11 mouse cellular contexts compared by ENCODE assay signal in genomic region chr12:76527245-76527881, GRCm38 (mm10). TPM values are rescaled to one million over a fixed set of nuclear protein-coding genes. Genes with fewer than 3 reads are reported as not detected.
DNase-seq lines count a peak whose midpoint lies in the region; ATAC-seq and TF ChIP-seq lines count a peak whose summit lies in the region.
"Had no signal": no experiment of that assay in that cellular context is flagged by ENCODE, and none has a peak within 500 bp of the region (broad histone marks: within the 10 kb centered on the region; RNA-seq: fewer than 3 reads in every experiment).

No protein-coding gene starts in this region.

- H3K27me3 ChIP-seq in G1E (ENCODE audit: insufficient read depth, low read length): peaks cover 88% of the 10 kb centered on the region
- no peaks in the 10 kb centered on the region for H3K27me3 ChIP-seq in intestine, postnatal 0 days (replicated peaks; ENCODE audit: control insufficient read depth, insufficient read depth, low read length)
- peaks cover 17% of the 10 kb centered on the region for H3K27me3 ChIP-seq in forebrain, postnatal 0 days (ENCODE audit: insufficient read depth, low read length)
- H3K27me3 ChIP-seq in midbrain, embryonic 15.5 days (replicated peaks): peaks cover 23% of the 10 kb centered on the region
- peaks cover 11% of the 10 kb centered on the region for H3K27me3 ChIP-seq in hindbrain, embryonic 16.5 days (replicated peaks; ENCODE audit: control insufficient read depth, insufficient read depth, low read length)

- peak; percentile 50 for DNase-seq in 416B (ENCODE audit: low read depth)
- peak; percentile 71 for DNase-seq in G1E (ENCODE audit: low spot score)
- DNase-seq in naive thymus-derived CD4-positive, alpha-beta T cell, adult 2 months (ENCODE audit: low read depth): peak; percentile 27
- DNase-seq in forebrain, postnatal 0 days: no peak
- no peak for DNase-seq in urinary bladder, adult 2 months (ENCODE audit: low spot score)
- DNase-seq: cerebellum, postnatal 10 days; kidney, postnatal 10 days; left cerebral cortex, postnatal 4 days had no signal

- H3K4me3 ChIP-seq in G1E (ENCODE audit: low read depth, low read length): no peak overlapping the region
- H3K4me3 ChIP-seq in intestine, postnatal 0 days (ENCODE audit: low read depth, low read length): no peak overlapping the region
- no peak overlapping the region for H3K4me3 ChIP-seq in forebrain, postnatal 0 days (ENCODE audit: low read depth, low read length)
- H3K4me3 ChIP-seq in midbrain, embryonic 15.5 days: no peak overlapping the region
- H3K4me3 ChIP-seq in hindbrain, embryonic 16.5 days (ENCODE audit: low read length): no peak overlapping the region

- H3K9ac ChIP-seq in intestine, postnatal 0 days (ENCODE audit: low read depth, low read length): no peak overlapping the region
- H3K9ac ChIP-seq in forebrain, postnatal 0 days: no peak overlapping the region
- no peak overlapping the region for H3K9ac ChIP-seq in midbrain, embryonic 15.5 days
- H3K9ac ChIP-seq in hindbrain, embryonic 16.5 days (ENCODE audit: low read depth, low read length): no peak overlapping the region

- 27% methylated on average over 9 of the region's 9 CpGs for WGBS in intestine, postnatal 0 days
- WGBS in forebrain, postnatal 0 days: 80% methylated on average over 9 of the region's 9 CpGs
- WGBS in midbrain, embryonic 15.5 days: 78% methylated on average over 9 of the region's 9 CpGs
- WGBS in hindbrain, embryonic 16.5 days: 72% methylated on average over 9 of the region's 9 CpGs

- H3K4me1 ChIP-seq in G1E (ENCODE audit: insufficient read depth, low read depth, low read length): peaks cover 33% of the 10 kb centered on the region
- peaks cover 11% of the 10 kb centered on the region for H3K4me1 ChIP-seq in intestine, postnatal 0 days (replicated peaks; ENCODE audit: control insufficient read depth, insufficient read depth, low read length)
- H3K4me1 ChIP-seq in forebrain, postnatal 0 days (ENCODE audit: insufficient read depth): no peaks in the 10 kb centered on the region
- peaks cover 1% of the 10 kb centered on the region; the same call in 1 of the 2 replicates for H3K4me1 ChIP-seq in midbrain, embryonic 15.5 days
- no peaks in the 10 kb centered on the region for H3K4me1 ChIP-seq in hindbrain, embryonic 16.5 days (ENCODE audit: control insufficient read depth, insufficient read depth, low read depth, low read length)

- no peaks in the 10 kb centered on the region for H3K36me3 ChIP-seq in G1E (replicated peaks)
- H3K36me3 ChIP-seq in intestine, postnatal 0 days (ENCODE audit: control insufficient read depth, insufficient read depth): no peaks in the 10 kb centered on the region
- H3K36me3 ChIP-seq in forebrain, postnatal 0 days (ENCODE audit: insufficient read depth): no peaks in the 10 kb centered on the region
- no peaks in the 10 kb centered on the region for H3K36me3 ChIP-seq in midbrain, embryonic 15.5 days (replicated peaks)
- H3K36me3 ChIP-seq in hindbrain, embryonic 16.5 days (ENCODE audit: control insufficient read depth, insufficient read depth, low read length): no peaks in the 10 kb centered on the region

- H3K4me2 ChIP-seq in intestine, postnatal 0 days (replicated peaks; ENCODE audit: low read depth): peak overlapping the region; percentile 30
- no peak overlapping the region for H3K4me2 ChIP-seq in forebrain, postnatal 0 days (ENCODE audit: low read depth)
- no peak overlapping the region for H3K4me2 ChIP-seq in midbrain, embryonic 15.5 days
- H3K4me2 ChIP-seq in hindbrain, embryonic 16.5 days (ENCODE audit: low read length): no peak overlapping the region

- TF ChIP-seq CTCF in G1E (IDR thresholded peaks at IDR 0.05; ENCODE audit: low read depth, low read length): no peak
- no peak for TF ChIP-seq CTCF in intestine, postnatal 0 days (IDR thresholded peaks at IDR 0.05; ENCODE audit: low read depth)
- no peak for TF ChIP-seq CTCF in forebrain, postnatal 0 days (IDR thresholded peaks at IDR 0.05; ENCODE audit: low read depth)

- H3K27ac ChIP-seq in intestine, postnatal 0 days (ENCODE audit: low read depth, low read length): no peak overlapping the region; the same call in 1 of the 2 replicates
- no peak overlapping the region for H3K27ac ChIP-seq in forebrain, postnatal 0 days (ENCODE audit: low read depth, low read length)
- H3K27ac ChIP-seq in midbrain, embryonic 15.5 days: no peak overlapping the region
- H3K27ac ChIP-seq in hindbrain, embryonic 16.5 days (ENCODE audit: low read depth, low read length): no peak overlapping the region

- ATAC-seq in G1E (ENCODE audit: extremely low read depth, insufficient number of reproducible peaks, low FRiP score, poor library complexity, severe bottlenecking): peak; percentile 50
- ATAC-seq in intestine, postnatal 0 days: peak; percentile 48; the same call in 1 of the 2 replicates
- no peak for ATAC-seq in forebrain, postnatal 0 days
- no peak for ATAC-seq in midbrain, embryonic 15.5 days (replicated peaks)
- no peak for ATAC-seq in hindbrain, embryonic 16.5 days

- H3K9me3 ChIP-seq in G1E (replicated peaks): no peaks in the 10 kb centered on the region
- H3K9me3 ChIP-seq in intestine, postnatal 0 days (ENCODE audit: control insufficient read depth): no peaks in the 10 kb centered on the region
- H3K9me3 ChIP-seq in forebrain, postnatal 0 days (ENCODE audit: low read length): no peaks in the 10 kb centered on the region
- no peaks in the 10 kb centered on the region for H3K9me3 ChIP-seq in midbrain, embryonic 15.5 days
- H3K9me3 ChIP-seq in hindbrain, embryonic 16.5 days (ENCODE audit: control insufficient read depth, low read length): no peaks in the 10 kb centered on the region

RNA-seq across cellular contexts. Expression of gene Plekhg3, which starts 3.3 kb away (rescaled TPM):
- total RNA-seq in G1E (2014; fragmentation: Nextera tagmentation): 12.4 and 12.6 TPM in 2 replicates
- total RNA-seq in G1E (2017): 16.7 and 17.8 TPM in 2 replicates
- polyA plus RNA-seq in G1E (2012): 10.1 and 12.5 TPM in 2 replicates
- 5.7 and 7.5 TPM in 2 replicates for polyA plus RNA-seq in intestine, postnatal 0 days (2015; fragmentation: Nextera tagmentation; extraction: Ambion mirVana)
- total RNA-seq in forebrain, postnatal 0 days (2014; rRNA removed): 4.1 and 6.2 TPM in 2 replicates
- polyA plus RNA-seq in forebrain, postnatal 0 days (2015; fragmentation: Nextera tagmentation; extraction: Ambion mirVana): 0.53 and 1.1 TPM in 2 replicates
- 1.3 and 1.4 TPM in 2 replicates for polyA plus RNA-seq in midbrain, embryonic 15.5 days (2015; fragmentation: Nextera tagmentation; extraction: Ambion mirVana)
- 56.5 and 62.8 TPM in 2 replicates for polyA plus RNA-seq in urinary bladder, adult 2 months (2012; rRNA removed)
- 1.7 TPM in 2 replicates for polyA plus RNA-seq in hindbrain, embryonic 16.5 days (2015; fragmentation: Nextera tagmentation; extraction: Ambion mirVana)

Comparison
In these comparisons a context has a peak if more than half of its experiments do, and no peak if none do; other contexts are left out.
1. DNase-seq: peak in 416B (single experiment), G1E (single experiment) and naive thymus-derived CD4-positive, alpha-beta T cell, adult 2 months (single experiment); none in forebrain, postnatal 0 days (single experiment) and urinary bladder, adult 2 months (single experiment).
2. ATAC-seq: peak in G1E (single experiment) and intestine, postnatal 0 days (single experiment); none in forebrain, postnatal 0 days (single experiment), midbrain, embryonic 15.5 days (single experiment) and hindbrain, embryonic 16.5 days (single experiment).